Mouse (Mus musculus): ENCODE data around the gene Tshb.
A peak's percentile ranks its signal among the peaks of the same experiment; 100 is the strongest.

Tshb gene

DNA sequence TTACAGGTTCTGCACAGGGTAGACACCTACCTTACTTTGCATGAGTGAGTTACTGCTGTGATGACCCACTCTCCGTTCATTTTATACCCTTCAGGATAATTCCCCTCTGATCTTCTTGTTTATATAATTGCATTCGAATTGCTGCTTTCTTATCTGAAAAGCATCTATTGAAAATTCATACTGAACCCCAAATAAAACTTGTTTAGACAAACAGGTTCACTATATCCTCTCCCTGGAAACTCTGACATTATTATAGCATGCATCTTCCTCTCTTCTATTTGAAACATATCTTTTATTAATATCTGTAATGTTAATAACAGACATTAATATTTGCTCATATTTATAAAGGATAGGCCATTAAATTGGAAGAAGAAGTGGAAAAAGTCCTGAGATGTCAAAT is at the start of gene Tshb:
Gene Tshb, minus strand, starts transcription at position 101 of the 400 bp plus-strand sequence.
- DNase-seq (ENCODE audit: low spot score), result no peak

DNA sequence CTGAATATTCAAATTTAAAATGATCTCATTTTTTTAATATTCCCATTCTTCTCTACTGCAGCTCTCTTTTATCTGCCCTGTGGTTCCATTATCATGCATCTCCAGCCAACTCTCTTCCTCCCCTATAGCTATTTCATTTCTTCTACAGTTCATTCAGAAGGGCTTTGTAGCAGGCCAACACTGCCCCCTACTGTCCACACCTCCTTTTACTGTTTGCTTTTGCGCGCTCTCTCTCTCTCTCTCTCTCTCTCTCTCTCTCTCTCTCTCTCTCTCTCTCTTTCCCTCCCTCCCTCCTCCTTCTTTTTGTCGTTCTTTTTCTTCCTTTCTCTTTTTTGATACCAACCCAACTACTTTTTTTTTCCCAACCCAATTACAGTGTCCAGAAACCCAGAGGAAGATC is 21.4 kb upstream of the Tshb start:
- DNase-seq (ENCODE audit: low spot score), result peak; percentile 79

DNA sequence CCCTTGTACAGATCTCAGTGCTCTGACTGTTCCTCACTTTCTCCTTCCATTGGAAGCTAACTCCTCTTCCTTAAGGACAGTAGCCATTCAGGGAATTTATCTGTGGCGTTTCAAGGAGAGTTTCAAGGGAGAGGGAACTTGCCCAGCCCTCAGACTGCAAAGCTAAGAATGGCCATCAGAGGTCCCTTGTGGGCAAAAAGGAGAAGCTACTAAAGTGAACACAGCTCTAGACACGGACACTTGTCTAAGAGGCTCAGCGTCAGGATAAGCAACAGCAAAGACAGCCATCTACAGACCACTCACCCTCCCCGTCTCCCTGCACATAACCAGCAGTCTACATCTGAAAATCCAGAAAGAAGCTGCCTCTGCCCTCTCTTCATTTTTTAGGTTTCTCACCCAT is 4.9 kb upstream of the Tshb start:
- no peak for DNase-seq (ENCODE audit: low spot score)

DNA sequence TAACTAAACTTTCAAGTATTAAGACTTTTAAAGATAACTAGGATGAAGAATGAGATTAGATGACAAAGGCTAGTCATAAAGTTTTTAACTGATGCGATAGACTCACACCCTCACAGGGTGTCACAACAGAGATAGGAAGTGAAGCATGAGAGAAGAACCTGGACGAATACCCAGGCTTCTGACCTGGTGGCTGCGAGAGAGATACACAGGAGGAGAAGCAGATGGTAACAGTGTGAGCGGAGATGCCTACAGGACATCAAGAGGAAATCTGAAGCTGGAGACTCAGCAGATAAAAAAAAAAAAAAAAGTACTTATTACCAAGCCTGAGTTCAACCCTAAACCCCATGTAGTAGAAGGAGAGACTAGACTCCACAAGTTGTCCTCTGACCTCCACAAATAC is 9.5 kb downstream of the Tshb start:
- no peak for DNase-seq (ENCODE audit: low spot score)

DNA sequence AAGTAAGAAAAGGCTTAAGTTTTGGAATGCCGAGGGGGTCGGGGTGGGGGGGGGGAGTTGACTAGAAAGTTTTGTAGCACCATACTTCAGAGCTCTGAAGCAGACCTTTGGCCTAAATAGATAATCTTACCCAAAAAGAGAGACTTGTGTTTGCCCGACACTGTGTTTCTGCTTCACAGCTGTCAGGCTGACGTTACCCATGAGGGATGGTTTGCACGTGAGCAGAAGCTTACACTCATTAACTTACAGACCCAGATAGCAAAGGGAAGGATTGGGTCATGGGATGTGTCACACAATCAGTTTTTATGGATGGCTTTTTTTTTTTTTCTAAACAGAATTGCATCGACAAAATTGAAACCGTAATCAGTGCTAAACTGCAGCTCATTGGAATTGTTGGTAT is 17.7 kb downstream of the Tshb start:
- no peak for DNase-seq (ENCODE audit: low spot score)

DNA sequence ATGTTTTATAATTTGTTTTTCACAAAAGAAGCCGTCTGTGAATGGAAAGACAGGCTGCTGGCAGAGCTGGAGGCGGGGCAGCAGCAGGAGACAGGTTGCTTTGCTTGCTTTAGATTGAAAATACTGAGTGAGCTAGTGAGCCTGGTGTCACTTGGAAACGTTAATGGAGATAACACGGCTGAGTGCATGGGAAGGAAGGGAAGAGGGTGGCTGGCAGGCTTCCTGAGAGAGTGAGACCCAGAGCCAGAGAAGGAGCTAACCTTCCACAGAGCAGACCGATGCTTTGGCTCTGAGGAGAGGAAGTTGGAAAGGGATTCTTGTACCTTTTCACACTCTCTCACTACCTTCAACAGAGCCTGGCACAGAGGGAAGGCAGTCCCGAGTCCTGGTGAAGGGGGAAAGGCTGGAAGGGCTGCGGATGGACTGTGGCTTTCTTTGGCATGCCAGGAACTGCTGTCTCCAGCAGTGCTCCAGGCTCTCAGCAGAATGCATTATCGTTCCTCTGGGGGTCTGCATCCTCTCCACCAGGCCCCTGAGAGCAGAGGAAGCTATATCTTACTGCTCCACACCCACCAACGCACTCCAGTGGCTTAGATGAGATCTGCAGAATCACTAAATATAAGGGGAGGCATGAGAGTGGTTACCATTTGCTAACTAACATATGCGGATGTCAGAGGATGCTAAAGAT is 18.7 kb downstream of the Tshb start:
- DNase-seq (ENCODE audit: low spot score), result no peak

DNA sequence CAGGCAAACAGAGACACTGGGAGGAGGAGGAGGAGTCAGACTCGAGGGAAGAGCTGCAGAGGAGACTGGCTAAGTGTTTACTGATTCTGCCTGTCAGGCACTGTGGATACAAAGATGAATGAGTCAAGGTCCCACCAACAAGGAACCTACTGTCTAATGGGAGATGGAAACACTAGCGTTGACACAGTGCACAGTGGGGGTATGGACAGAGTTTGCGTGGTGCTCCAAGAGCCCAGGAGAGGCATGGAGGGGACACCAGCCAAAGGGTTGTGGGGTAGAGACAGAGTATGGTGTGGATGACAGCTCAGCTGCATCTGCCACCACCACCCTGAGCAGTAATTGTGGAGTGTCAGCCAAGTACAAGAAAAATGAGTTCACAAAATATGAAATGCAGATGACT is 20.1 kb downstream of the Tshb start:
- DNase-seq (ENCODE audit: low spot score), result no peak

DNA sequence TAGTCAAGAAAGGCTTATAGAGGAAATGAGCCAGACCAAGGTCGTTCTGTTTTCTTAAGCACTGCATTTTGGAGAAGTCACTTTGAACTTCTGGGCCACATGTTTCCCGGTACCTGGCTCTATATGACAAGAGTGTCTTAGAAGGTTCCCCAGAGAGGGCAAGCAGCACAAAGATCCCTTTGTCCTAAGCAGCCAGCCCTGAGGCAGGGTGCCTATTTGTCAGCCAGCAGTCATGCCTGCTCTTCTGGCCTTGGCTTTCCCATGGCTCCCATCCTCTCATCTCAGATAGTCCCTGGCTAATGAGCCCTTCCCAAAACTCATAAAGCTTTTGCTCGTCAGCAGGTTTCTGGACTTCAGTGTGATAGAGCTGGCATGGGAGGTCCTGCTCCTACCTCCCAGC is 22.3 kb downstream of the Tshb start:
- no peak for DNase-seq (ENCODE audit: low spot score)

DNA sequence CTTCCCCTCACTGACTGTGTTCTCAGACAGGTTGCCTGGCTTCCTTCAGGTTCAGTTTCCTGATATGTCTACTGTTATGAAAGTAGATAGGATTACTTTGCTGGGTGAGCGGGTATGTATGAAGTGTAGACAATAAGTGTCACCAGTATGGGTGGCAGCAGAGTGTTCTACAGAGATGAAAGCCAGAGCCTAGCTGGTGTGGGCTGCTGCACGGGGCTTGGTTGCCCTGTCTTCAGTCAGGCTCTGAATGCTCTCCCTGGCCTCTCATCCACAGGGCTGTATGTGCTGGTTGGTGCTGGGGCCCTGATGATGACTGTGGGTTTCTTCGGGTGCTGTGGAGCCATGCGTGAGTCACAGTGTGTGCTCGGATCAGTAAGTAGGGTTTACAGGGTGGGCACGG is 25.5 kb downstream of the Tshb start:
- DNase-seq (ENCODE audit: low spot score), result no peak

DNA sequence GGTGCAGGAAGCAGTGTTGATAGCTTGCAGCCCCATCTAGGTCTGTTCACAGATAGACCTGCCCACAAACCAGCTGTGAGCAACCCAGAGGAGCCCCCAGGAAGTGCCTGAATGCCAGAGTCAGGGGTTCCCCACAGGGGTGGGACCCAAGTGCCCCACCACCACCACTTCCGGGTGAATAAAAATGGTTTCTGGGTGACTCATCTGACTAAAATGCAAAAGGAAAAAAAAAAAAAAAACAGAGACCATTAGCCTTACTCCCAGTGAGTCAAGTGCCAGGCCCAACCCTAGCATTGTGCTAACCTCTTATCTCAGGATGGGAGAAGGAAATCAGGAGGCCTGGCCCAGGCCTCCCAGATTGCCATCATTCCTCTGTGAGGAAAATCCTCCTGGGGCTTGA is 26.7 kb downstream of the Tshb start:
- peak; percentile 47 for DNase-seq (ENCODE audit: low spot score)

DNA sequence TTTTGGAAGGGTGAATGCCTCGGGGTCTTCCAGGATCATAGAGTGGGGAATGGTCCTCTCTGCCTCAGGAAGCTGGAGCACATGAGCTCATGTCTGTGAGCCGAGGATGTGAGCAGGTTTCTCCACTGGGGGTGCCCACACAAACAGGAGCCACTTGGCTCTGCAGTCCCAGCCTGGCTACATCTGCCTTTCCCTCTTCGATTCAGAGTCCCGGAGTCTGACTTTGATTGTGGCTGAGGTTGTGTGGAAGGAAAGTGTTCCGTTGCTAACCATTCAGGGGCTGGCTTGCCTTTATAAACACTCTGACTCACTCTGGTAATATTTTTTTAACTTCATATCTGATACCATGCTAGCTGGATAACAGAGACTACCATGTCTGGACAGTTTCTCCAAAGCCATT is 30.1 kb downstream of the Tshb start:
- DNase-seq (ENCODE audit: low spot score), result no peak

DNA sequence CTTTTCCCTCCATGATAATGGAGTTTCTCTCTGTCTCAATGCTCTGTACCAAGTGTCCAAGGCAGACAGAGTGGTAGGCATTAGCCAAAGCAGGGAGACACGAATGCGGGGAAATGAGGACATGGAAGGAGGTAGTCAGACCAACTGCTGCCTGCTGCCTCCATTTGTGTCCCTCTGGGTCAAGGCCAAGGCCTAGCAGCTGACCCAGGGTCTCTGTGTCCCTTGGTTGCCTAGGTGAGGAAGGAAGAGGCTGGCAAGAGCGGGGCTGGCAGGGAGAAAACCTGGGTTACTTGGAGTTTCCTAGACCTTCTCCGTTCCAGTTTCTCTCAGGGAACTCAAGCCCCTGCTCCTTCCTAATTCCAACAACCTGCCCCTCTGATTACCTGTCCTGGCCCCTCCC is 30.5 kb downstream of the Tshb start:
- no peak for DNase-seq (ENCODE audit: low spot score)

DNA sequence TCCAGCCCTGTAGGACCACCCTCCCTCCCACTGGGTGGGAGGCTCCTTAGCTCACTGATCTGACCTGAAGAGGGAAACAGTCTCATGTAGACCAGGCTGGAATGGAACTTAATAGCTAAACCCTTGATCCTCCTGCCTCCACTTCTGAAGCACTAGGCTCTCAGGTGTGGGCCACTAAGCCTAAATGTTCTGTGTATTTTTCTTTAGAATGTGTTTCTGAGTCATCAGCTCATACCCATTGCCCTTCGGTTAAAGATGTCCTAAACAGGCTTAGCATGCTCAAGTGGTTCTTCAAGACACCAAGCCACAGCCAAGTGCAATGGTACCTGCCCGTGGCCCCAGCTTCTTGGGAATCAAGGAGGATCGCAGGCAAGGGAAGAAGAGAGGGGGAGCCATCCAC is 31.0 kb downstream of the Tshb start:
- DNase-seq (ENCODE audit: low spot score), result peak; percentile 47

DNA sequence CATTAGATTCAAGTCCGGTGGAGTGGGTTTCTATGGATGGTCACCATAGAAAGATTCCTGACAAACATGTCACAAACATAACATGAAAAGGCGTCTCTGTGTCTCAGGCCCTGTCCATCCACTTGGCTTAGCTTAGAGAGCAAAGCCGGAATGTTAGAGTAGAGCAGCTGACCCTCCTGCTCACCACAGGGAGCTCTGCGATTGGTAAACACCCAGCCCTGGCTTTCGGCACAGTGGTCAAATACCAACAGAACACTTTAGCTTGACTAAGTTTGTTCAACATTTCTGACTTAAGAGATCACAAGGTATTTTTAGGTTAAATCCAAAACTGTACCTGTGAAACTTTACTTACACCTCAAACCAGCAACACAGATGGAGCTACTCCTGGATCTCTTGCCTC is 31.4 kb downstream of the Tshb start:
- peak; percentile 82 for DNase-seq (ENCODE audit: low spot score)

DNA sequence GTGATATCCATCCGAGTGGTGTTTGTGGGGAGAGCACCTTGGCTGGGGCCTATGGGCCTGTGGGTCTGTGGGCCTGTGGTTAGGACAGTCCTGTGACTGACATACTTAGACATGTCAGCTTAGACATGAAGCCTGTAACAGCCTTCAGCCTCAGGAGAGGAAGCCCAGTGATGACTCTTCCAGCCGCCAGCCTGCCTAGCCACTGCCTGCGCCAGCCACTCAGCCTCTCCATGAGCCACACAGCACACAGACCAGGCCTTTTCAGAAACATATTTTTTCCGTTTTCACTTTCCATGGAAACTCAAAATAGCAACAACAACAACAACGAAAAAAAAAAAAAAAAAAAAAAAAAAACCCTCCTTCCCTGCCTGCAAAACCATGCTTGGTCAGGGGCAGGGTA is 33.8 kb downstream of the Tshb start:
- no peak for DNase-seq (ENCODE audit: low spot score)

DNA sequence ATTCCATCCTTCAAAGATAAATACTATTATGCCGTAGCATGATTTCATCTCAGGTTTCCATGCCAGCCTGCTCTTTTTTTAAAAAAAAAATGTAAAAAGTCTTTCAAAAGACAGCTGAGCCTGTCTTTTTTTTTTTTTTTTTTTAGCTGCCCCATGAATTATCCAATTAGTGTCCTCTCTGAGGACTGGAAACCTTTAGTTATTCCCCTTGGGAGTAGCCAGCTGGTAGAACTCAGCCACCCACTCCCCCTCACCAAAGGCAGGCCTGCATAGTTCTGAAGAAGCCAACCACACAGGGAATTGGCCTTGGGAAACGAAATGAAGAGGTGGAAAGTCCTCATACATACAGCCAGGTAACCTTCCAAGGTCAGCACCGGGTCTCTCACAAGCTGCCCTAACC is 34.5 kb downstream of the Tshb start:
- DNase-seq (ENCODE audit: low spot score), result no peak

DNA sequence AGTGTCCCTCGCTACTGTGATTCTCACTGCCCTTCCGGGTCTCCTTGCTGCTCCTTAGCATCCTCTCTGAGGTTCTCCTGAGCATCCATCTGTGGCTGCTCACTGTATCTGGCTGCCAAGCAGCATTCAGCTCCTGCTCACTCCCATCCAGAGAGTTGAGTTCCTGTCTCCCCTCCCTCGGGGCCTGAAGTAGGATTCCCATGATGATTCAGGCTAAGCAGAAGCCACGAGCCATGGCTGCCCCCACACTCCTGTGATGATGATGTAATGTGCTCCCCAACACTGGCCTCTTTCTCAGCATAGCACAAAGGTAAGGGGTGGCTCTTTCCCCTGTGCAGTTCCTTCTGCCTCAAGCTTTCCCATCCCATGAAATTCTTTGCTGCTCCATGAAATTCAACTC is 36.3 kb downstream of the Tshb start:
- no peak for DNase-seq (ENCODE audit: low spot score)

DNA sequence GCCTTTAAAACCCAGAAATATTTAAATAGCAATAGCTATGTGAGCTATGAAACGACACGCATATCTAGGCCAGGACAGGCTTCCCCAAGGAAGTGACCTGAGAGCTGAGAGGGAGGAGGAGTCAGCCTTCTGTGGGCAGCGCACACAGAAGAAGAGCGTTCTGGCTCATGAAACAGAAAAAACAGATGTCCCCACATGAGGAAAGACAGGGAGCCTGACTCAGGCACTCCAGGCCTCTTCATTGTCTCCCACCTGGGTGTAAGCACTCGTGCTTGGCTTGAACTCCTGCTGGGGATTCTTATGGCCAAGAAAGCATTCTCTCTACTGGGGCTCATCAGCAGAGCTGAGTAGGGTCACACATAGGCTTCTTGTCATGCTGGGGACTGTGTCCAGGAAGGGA is 37.9 kb downstream of the Tshb start:
- DNase-seq (ENCODE audit: low spot score), result peak; percentile 58

DNA sequence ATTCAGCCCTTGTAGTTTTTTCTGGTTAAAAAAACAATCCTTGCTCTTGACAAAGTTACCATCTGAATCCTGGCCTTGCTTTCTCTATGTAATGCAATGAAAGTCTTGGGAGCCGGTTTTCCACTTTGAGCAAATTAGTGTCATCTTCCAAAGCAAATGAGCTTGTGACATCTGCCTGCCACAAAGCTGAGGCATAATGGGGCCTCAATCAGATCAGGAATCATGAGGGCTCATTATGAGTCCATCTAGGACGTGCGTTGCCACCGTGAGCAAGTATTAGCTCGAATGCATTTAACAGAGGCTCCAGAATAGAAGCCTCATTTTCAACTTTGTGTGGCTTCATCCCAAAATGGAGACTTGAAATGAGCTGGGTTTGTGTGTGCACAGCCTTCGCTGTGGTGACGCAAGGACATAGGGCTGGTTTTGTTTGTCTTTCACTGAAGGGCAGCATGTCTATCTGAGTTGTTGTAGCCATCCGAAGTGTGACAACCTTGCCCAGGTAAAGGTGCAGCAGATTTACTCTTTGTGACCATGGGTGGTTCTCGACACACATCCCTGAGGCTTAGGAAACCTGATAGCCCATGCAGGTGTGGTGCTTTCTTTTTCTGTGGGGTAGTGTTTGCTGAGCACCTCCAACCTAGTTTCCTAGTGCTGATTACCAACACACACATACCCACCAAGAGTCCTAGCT is 38.6 kb downstream of the Tshb start:
- DNase-seq (ENCODE audit: low spot score), result no peak

DNA sequence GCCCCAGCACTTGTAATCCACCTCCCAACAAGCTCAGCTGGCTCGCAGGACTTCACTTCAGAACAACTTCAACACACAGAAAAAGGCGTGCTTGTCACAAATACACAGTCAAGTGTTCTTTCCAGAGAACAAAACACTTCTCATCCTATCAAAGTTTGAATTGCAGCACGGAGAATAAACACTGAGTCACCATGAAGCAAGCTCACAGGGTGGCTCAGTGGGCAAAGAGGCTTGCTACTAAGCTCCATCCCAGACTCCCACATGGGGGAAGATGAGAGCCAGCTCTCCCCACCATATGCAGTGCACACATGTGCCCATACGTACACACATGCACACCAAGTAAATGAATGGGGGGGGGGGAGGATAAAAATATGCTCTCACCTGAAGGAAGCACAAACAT is 39.3 kb downstream of the Tshb start:
- peak; percentile 86 for DNase-seq (ENCODE audit: low spot score)

DNA sequence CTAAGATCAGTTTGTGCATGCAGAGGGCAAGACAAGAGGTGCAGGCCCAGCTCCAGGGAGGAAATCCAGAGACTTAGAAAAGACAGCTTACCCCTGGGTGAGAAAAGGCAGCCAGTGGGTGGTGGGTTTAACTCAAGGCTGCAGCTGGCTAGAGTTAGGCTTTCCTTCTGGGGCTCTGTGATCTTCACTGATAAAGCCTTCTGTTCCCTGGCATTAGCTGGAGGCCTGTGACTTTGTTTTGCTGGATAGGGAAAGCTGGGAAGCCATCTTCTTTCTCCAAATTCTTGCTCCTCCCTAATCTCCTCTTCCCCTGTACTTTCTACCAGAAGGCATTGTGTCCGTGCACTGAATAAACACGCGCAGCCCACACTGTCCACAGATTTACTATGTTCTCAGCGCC is 39.8 kb downstream of the Tshb start:
- DNase-seq (ENCODE audit: low spot score), result no peak

DNA sequence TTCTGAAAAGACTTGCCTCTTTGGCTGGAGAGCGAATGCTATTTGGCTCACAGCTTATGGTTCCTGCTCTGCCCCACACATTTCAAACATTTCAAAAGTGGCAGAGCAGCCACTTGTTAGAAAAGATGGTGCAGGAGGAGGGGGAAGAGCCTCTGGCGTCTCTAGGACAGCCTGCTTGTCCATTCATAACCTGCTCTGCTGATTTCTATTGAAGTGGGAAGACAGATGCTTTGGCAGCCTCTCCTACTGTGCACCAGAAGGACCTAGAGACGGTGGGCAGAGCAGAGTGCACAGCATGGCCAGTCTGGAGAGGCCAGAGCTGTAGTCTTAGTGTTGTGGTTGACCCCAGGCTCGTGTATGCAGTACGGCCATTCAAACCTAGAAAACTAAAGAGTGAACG is 43.6 kb downstream of the Tshb start:
- DNase-seq (ENCODE audit: low spot score), result no peak

DNA sequence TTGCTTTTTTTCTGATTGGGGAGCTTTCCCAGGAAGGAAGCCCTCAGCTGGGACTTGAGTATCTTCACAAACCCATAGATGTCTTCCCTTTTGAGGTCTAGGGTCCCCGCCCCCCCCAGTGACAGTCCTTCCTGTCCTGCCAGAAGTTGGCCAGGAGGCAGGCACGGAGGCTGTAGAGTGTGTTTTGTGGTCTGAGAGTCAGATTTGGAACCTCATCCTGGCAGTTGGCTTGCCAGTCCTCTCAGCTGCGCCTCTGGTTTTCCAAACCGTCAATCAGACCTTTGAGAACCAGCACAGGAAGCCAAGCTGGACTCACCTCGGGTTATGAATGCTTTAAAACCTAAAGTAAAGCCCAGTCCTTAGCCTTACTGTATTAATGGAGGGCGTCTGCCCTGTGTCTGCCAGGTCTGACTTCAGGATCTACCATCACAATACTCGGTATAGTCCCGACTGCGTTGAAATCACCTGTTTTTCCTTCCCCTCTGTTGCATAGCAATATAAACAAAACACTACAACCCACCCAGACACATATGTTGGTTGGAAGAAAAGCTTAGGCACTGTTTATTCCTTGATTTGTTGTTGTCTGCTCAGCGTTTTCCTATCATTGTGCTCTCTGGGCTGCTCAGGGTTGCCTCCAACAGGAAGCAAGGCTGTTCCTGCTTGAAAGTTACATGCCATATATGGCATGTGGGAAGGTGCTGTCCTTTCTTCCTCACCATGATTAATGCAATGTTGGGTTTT is 44.2 kb downstream of the Tshb start:
- DNase-seq (ENCODE audit: low spot score), result peak; percentile 77

All from lung, postnatal 25 days (tissue).